Mouse (Mus musculus): ENCODE results near the gene Itgb1.

Itgb1 gene

DNA sequence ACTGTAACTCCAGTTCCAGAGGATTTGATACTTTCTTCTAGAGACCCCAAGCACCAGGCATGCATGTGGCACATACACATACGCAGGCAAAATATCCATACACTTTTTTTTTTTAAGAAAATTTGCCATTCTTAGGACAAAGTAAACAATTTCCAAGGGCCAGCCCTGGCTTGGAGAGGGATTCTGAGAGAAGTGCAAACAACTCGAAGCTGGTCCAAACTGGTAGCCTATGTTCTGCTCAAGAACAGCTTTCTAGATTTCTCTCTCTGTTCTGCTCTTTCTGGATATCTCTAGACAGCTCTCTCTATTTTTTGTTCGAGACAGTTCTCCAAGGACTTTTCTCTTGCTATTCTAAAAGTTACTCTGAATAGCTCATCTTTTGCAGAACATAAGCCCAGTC, 3.5 kb upstream of the Itgb1 start:
- no peak for DNase-seq (ENCODE audit: low spot score in 2 of 2)

DNA sequence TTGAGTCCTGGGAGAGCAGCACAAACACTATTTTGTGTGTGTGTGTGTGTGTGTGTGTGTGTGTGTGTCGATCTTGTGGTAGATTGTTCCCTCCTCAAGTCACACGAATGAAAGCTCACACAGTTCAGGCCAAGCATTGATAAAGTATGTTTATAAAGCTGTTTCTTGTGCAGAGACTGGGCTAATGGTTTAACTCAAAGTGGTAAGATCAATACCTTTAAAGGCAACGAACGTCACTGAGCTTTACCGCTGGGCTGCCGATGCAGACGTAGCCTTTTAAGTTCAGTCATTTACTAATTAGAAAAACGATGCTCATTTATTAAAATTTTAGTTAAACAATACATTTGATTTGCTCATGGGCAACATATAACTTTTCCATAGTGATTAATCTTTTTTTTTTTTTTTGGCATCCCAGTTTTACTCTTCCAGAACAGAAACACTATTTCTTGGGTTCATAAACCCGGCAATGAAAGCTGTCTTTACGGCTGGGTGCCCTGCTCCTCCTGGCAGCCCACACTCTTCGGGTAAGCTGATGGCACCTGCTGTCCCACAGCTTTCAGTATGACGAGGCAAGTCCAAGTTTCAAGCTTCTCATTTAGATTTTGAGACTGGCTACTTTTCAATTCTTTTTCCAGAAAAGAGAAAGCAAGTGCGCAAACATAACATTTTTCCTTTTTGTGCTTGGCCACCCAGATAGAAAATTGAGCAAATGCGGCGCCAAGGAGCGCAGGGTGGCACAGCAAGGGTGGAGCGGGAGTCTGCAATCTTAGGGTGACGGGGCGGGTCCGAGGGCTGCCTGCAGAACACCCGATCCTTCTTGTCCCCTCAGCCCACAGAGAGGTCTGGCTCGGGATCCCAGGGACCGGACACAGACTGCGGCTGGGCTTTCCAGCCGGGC, 596 bp upstream of the Itgb1 start:
- DNase-seq (ENCODE audit: low spot score in 2 of 2), result no peak

DNA sequence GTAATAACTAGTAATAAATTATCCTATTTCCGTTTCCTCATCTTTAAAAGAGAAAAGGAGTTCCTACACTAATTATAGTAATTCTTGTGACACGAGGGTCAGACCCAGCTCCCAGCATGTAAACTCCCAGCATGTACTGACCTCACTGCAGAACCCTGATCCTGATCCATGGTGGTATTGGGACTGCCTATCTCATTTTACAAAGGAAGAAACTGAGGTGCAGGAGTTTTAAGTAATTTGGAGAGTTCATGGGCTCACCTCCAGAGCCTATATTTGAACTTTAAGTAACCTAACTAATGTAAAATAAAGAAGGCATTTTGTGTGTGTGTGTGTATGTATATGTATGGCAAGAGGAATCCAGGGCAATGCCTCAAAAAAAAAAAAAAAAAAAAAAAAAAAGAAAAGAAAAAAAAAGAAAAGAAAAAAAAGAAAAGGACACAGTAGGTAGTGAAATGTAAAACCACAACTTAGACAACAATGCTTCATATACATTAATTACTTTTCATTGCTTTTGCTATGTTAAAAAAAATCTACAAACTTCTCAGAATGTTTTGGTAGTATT, 1.1 kb downstream of the Itgb1 start:
- no peak for DNase-seq (ENCODE audit: low spot score in 2 of 2)

DNA sequence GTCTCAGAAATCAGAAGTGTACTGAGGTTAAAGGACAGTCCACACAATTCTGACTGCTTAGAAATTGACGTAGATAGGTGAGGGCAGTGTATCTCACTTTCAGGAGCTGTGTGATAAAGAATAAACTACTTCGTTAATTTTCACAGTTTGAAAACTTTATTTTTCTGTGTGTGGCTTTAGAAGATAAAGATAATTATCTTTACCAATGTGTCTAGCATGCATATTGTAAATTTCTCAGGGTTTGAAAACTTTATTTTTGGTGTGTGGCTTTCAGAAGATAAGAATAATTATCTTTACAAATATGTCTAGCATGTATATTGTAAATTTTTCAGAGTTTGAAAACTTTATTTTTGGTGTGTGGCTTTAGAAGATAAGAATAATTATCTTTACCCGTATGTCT, 3.2 kb downstream of the Itgb1 start:
- no peak for DNase-seq (ENCODE audit: low spot score in 2 of 2)

DNA sequence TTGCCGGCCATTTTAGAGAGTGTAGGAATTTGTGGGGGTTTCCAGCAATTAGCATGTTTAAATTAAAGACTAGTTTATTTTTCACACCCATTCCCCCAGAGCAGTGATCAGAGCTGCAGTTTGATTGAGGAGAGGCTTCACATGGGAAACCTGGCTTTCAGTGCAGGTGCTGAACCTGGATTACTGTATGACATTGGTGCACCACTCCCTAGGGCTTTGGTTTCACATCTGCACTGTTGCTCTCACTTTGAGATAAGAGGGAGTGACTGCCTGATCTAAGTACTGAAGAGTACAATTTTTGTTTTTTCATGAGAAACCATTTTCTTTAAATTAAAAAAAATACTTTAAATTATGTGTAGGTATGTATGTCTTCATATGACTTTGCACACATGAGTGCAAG, 4.6 kb downstream of the Itgb1 start:
- DNase-seq (ENCODE audit: low spot score in 2 of 2), result no peak

DNA sequence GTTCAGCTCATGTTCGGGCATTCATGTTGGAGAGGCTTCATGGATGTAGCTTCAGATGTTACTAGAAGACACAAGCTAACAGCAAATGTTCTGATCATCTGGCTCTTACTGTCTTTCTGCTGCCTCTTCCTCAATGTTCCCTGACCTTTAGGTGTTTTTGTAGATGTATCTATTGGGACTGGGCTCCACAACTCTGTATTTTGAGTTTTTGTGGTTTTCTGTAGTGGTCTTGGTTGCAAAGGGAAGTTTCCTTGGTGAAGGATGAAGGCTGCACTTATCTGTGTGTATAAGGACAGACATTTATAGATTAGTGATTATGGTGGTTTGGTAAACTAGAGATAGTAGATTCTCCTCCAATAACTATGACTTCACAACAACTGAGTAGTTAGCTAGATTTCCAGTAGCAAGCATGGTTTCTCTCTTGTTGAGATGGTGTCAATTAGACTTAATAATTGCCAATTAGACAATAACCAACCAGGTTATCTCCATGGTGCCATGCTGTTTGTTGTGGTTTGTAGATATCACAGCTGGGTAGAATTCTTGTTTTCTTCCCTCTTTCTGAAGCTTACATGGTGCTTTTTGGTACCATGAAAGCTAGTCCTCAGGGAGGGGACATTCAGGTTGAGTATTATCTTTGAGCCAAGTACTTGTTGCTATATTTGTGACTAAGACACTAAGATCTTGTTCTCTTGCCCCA, 11.4 kb downstream of the Itgb1 start:
- DNase-seq (ENCODE audit: low spot score in 2 of 2), result no peak

DNA sequence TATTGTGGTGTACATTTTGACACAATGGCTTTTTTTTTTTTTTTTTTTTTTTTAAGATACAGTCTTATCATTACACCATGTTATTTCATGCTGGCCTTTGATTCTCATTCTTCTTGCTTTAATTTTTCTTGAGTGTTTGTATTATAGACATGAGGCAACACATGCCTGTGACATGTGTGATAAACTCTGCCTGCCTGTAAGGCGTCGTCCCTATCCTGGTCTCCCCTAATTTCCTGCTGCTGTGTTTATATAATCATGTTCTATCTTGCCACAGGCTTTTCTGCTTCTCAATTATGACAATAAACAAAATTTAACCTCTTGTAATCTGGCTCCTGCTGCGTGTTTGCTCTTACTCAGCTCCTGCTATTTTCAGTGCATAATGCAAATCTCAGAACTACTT, 12.5 kb downstream of the Itgb1 start:
- no peak for DNase-seq (ENCODE audit: low spot score in 2 of 2)

DNA sequence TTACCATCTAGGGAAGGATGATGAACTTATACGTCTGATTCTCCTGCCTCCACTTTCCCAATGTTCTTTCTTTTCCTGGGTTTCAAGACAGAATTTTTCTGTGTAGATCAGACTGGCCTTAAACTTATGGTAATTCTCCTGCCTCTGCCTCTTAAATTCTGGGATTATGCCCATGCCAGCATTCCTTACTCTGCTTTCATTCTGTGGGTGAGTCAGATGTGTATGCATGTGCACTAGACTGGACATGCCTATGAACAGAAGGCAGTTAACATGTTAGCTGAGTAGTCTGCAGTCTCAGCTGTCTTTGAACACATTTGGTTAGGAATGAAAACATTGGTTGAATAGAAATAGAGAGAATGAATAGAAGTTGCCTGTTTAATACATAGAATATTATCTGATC, 18.9 kb downstream of the Itgb1 start:
- no peak for DNase-seq (ENCODE audit: low spot score in 2 of 2)

DNA sequence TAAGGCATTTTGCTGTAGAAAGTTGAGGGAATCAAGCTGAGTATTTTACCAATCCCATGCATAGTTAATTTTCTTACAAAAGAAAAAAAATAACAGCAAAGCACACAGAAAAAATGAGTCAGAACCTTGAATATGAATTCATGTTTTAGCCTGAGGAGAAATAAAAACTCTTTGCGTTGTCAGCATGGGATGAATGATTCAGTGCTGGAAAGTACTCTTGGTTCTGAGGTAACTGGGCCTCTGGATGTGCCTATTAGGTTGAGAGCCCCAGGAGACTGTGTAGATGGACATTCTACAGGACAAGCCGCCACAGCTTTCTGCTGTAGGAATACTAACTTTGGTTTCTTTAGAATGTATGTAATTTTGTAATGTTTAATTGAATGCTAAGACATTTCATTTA, 19.4 kb downstream of the Itgb1 start:
- DNase-seq (ENCODE audit: low spot score in 2 of 2), result no peak

DNA sequence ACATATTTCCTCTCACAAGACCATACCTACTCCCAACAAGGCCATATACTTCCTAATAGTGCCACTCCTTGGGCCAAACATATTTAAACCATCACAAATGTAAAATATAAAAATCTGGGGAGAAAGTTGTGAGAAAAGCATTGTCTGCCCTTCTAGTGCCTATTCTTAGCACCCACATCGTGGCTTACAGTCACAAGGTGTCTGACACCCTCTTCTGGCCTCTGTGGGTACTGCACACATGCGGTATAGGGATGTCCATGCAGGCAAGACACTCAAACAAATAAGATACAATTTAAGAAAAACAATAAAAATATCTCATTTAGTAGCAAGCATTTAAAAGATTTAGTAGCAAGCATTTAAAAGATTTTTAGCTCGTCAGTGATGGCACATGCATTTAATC, 23.8 kb downstream of the Itgb1 start:
- peak; percentile 52 to 85 for DNase-seq (ENCODE audit: low spot score in 2 of 2)

DNA sequence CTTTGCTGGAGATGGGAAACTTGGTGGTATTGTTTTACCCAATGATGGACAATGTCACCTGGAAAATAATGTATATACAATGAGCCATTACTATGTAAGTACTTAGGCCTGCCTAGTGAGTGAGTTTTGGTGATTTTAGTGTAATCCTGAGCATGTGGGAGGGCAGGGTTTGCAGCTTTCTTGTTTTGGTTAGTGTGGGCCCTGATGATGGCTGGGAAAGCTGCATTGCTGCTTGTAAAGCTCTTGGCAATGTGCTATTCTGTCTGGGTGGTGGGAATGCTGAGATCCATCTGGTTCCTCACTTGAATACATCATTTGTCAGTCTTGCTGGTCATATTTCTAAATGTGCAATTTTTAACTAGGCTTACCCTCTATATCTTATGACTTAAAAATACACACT, 30.7 kb downstream of the Itgb1 start:
- no peak for DNase-seq (ENCODE audit: low spot score in 2 of 2)

DNA sequence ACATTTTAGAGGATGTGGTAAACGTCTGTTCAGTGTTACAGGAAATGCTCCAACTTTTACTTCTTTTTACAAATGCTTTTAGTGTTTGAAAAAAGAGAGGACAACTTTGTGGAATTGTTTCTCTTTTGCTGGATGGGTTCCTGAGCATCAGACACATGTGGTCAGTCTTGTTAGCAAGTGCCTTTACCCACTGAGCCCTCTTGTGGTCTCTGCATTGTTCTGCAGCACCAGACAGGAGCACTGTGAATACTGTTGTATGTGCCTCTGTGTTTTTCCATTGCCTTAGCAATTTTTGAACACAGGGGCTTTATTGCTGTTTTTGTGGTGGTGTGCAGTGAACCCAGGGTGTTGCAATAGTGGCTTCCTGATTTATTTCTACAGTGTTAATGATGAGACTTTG, 39.4 kb downstream of the Itgb1 start:
- no peak for DNase-seq (ENCODE audit: low spot score in 2 of 2)

DNA sequence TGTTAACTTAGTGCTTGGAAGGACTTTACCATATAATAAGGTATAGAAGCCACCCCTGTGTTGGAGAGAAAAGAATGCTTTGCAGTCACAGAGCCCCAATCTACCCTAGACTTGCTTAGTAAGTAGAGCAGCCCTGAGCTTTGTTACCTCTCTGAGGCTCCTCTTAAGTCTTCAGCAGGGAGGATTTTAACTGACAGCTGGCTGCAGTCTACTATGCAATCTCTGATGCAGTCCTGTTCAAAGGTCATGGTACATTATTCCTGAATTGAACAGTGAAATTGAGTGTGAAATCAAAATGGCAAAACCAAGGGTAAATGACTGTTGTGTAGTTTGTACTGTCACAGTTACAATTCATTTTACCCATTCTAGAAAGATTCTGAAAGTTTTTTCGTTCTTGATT, 41.8 kb downstream of the Itgb1 start:
- no peak for DNase-seq (ENCODE audit: low spot score in 2 of 2)

DNA sequence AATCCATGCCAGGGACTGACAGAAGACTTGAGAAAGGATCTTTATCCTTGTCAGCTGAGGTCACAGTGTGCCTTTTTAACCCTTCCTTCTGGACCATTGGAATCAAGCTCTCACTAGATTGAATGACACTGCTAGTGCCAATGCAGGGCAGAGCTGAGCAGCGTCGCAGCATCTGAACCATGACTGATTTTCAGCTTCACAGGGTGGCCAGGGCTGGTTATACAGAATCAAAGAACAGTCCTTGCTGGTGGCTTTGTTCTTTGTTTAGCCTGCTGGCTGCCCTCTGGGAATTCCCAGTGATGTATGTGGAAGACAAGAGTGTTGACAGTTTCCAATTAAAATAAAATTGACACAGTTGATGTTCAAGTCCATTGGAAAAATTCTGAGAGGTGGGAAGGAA, 46.8 kb downstream of the Itgb1 start:
- DNase-seq (ENCODE audit: low spot score in 2 of 2), result no peak

DNA sequence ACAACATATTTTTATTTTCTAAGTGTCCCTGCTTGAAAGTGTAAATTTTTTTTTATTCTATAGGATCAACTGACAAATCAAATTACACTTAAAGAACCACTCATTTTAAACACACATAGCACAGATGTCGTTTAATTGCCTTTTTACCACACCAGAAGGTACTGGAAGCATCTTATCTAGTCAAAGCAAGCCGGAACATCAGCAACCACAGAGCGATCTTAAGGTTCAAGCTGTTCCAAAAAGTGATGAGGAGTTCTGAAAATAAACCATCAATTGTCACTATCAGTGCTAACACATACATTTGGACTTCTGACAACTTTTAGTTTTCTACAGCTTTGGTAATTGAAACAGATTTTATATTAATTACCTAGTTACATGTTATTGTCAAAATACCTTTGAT, 48.7 kb downstream of the Itgb1 start:
- no peak for DNase-seq (ENCODE audit: low spot score in 2 of 2)

DNA sequence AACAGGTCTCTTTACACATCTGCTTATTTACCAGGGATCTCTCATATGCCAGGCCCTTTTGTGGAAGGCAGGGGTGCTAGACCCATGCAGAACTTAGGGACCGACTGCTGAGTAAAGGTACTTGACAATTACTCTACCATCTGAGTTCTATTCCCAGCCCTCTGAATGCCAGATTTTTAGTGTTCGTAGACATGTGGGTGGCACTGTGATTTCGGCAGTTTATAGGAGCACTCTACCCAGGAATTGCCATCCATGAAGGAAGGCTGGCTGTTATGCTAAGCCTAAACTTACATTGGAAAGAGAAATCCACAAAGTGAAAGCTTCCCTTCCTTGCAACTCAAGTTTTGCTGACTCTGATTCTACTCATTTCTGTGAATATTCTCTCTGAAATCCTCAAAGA, 50.2 kb downstream of the Itgb1 start:
- no peak for DNase-seq (ENCODE audit: low spot score in 2 of 2)
